In genomic region chr6:54762499-54762898, GRCm38 (mm10) we compare ENCODE assay signal across 13 mouse cellular contexts.
"Had no signal": no experiment of that assay in that cellular context is flagged by ENCODE, and none has a peak within 500 bp of the region (broad histone marks: within the 10 kb centered on the region; RNA-seq: fewer than 3 reads in every experiment).

No protein-coding gene starts in this region.

- H3K36me3 ChIP-seq: limb, embryonic 15.5 days; midbrain, embryonic 10.5 days; neural tube, embryonic 13.5 days had no signal

- H3K4me2 ChIP-seq: limb, embryonic 15.5 days; neural tube, embryonic 13.5 days had no signal

- H3K4me3 ChIP-seq: layer of hippocampus, adult 2 months; left cerebral cortex, adult 2 months; limb, embryonic 15.5 days; midbrain, embryonic 10.5 days; neural tube, embryonic 13.5 days had no signal

- ATAC-seq: hindbrain, embryonic 16.5 days; inflammation-experienced regulatory T-cells, adult 6 months; midbrain, embryonic 16.5 days had no signal

- H3K9me3 ChIP-seq: limb, embryonic 15.5 days; midbrain, embryonic 10.5 days; neural tube, embryonic 13.5 days had no signal

- H3K27ac ChIP-seq: layer of hippocampus, adult 2 months; left cerebral cortex, adult 2 months; limb, embryonic 15.5 days; liver, embryonic 14.5 days; midbrain, embryonic 10.5 days; neural tube, embryonic 13.5 days had no signal

- DNase-seq: kidney, postnatal 10 days; kidney, postnatal 4 days; lung, adult 18-20 months; right cerebral cortex, postnatal 14 days had no signal

- H3K9ac ChIP-seq: limb, embryonic 15.5 days; liver, embryonic 14.5 days; neural tube, embryonic 13.5 days had no signal
